Mouse (Mus musculus) mouse trophoblast stem cell (cell line): ENCODE measurements at regions not wholly inside any gene's neighbourhood (a gene's known extent, or its start where the extent isn't known, plus 50 kb on each side); places are given as distances from the start of the nearest gene placed in this dataset.

ENCODE experiments used
- in situ Hi-C, 2 experiments: fragments of 300-500 bp; cut with MseI, MboI; formaldehyde crosslinking; loops; 2 replicates in 1 of 2; 3 replicates in 1 of 2; pipeline ENCODE4 v1.15.1; 2025

DNA sequence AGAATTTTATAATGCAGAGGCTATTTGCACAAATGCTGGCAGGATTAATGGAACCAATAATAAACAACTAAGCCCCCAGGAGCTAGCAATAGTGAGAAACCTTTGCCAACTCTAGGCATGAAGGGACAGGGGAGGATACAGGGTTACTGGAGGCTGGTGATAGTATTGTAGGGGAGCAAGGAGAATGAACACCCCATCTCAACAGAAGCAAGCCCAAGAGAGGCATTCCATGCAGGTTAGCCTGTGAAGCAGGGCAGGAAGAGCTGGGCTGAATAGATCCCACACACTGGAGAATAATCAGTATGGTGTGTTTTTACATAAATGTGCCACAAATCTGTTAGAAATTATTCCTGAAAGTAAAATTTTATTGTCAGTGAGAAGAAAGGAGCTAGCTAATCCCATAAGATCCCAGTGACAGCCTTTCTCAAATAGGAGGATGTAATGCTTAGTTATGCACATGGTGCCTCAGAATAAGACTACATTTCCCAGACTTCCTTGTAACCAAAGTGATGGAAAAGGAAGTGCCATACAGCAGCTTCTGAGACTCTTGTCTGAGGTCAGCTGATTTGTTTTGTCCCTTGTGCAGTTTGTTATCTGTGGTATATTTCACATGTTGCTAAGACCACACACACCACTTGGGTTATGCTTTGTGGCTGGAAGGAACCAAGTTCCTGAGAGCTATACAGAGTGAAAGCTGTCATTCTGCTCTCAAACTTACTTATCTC lies 111.1 kb downstream of the Ccdc71l start:
- in situ Hi-C loops = no loop called here

DNA sequence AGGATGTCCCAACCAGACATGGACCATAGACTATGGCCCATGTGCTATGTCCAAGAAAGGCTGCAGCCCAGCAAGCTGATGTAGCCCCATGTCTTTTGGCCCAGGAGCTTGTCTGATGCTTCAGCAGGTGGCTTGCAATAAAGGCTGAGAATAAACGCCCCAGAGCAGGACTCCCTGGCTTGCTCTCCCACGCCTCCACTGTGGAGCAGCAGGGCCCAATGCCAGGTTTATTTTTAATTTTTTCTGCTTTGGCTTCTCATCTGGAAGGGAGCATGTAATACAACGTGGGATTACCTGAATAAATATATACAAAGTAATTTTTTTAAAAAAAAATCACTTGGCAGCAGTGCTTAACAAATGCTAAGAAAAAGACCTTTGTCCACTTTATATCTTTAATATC lies 125.7 kb downstream of the Ccdc71l start:
- in situ Hi-C loops = no loop called here

DNA sequence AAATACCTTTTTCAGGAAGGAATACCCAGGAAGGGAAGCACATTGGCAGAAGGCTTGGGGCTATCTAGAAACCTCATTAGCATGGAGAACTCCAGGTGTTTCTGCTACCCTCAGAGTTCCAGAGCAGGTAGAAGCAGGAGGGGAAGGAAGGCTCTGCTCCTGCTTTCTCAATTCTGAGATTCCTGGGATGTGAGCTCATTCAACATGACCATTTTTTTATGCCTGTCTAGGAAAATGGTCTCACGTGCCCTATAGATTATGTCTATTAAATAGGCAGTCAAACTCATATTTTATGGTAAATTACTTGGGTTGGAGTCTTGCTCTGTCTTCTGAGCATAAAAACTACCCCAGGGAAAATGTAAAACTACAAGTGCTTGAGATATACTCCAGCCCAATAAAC lies 130.2 kb downstream of the Ccdc71l start:
- in situ Hi-C loops = no loop called here

GRCm38 (mm10) chr12:32525586-32525985 lies 147.1 kb downstream of the Ccdc71l start:
- in situ Hi-C loops = no loop called here

- in situ Hi-C loops = no loop called here
Measured at GRCm38 (mm10) chr12:32531216-32531615, 152.7 kb downstream of the Ccdc71l start.

- in situ Hi-C loops = no loop called here
Measured at GRCm38 (mm10) chr12:32533641-32534040, 155.1 kb downstream of the Ccdc71l start.

DNA sequence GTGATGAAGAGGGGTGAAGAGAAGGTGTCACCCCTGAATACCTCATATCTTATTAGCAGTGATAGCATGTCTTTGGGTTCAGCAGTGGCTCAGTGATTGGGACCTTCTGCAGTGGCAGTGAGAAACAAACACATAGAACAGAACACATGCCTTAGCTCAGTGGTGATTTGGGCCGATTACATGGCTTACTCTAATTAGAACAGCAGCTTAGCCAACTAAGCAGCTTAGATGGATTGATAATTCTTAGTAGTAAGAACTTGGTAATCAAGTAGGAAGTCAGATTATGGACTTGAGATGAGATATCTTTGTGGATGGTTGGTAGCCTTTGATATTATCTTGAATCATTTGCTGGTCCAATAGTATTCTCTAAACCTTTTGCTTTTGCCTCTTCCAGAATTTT lies 167.0 kb downstream of the Ccdc71l start:
- in situ Hi-C loops = no loop called here

DNA sequence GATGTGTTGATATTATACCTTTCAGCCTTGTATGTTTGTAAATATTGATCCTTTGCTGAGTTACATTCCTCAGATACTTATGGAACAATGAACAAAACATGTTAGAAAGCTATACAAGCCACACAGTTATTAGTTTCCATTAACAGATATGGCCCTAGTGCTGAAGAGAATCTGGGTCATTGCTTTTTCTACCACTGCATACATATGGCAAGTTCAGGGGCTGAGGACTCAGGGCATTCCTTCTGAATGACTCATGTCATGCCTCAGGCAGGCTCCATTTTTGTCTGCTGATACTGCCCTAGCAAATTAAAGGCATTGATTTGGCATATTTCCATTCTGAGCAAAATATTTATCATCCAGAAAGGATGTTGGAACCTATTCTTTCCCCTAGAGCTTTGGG lies 167.9 kb downstream of the Ccdc71l start:
- in situ Hi-C loops = no loop called here

DNA sequence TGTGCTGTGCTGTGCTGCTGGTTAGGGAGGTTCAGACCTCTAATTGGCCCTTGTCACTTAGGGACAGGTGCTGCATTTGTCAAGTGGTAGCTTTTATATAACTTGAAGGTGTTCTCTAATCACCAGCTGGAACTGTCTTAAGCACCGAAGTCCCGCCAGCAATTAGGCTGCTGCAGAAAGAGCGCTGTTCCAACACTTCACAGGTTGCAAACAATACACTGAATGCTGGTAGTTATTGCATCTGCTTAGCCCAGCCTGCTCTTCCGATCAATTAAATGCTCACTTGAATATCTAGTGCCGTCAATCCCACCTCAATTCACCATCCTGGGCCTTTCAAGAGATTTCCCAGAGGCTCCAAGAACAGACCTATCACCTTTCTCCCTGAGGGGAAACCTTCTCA lies 175.3 kb downstream of the Ccdc71l start:
- in situ Hi-C loops = no loop called here

GRCm38 (mm10) chr12:32567777-32568176 lies 189.3 kb downstream of the Ccdc71l start:
- in situ Hi-C loops = no loop called here

DNA sequence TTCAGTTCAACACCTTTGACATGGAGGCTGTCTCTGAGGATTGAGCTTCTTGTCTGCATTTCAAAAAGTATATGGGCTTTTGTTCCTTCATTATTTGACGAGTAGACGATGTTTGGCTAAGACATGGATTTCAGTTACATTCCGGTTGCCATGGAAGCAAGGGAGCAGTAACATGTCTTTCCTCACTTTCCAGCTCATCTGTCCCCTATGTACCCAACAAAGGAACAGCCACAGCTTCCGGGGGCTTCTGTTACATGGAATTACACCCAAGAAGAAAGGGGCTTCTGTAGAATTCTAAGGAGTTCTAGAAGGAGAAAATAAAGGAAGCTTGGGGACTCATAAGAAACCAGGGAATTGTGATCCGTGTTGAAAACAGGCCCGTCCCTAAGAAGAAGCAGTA lies 202.8 kb downstream of the Ccdc71l start:
- in situ Hi-C loops = no loop called here

DNA sequence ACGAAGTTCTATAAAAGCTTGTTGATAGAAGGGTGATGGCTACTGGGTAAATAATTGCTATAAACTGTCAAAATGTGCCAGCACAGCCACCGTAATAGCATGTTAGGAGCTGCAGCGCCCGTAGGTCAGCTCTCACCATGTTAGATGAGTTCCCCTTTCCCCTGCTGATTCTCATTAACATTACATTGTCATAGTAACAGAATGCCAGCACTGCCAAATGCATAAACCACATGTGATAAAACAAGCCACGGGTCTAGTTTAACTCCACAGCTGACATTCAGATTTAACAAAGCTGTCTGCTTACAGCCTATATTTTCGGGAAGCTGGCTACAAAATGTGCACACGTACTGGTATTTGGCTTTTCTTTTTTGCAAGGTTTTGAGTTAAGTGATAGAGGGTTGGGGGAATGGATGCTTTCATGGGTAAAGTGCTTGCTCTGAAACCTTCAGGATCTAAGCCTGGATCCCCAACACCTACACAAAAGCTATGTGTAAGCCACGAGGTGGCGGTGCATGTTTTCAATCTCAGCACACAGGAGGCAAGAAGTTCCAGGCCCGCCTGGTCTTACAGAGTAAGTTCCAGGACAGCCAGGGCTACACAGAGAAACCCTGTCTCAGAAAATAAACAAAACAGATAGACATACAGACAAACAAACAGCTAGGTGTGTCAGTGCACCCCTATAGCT lies 217.1 kb upstream of the Nampt start:
- in situ Hi-C loops = no loop called here

DNA sequence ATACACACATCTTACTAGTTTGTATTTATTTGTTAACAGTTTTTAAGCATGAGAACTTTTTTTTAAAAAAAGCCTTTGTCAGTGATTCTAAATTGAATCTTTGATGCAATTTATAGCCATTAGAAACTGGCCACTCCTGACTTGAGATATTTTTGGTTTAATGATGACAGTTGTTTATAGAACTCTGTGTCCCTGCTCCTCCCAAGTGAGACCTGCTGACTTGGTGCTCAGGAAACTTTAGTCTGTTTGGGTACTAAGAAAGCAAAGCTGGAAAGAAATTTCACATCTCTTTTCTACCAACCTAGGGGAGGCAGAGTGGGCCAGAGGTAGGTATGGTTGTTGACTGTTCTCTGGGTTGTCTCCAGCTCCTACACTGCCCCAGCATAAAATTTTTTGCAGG lies 214.0 kb upstream of the Nampt start:
- in situ Hi-C loops = no loop called here

DNA sequence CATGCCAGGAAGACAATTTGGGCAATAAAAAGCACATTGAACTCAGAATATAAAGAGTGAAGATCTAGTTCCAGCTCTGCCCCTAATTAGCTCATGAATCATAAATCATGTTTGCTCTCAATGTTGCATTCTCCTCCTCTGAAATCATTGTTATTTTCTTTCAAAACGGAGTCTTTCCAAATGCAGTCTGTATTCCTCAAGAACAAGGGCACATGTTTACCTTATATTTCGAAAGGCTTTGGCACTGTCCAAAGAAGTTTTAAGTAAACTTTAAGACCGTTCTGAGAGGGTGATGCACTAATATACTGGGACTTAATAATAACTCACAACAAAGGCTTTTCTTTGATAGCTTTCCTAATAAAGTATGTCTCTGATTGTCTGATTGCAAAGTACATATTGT lies 204.3 kb upstream of the Nampt start:
- in situ Hi-C loops = no loop called here

DNA sequence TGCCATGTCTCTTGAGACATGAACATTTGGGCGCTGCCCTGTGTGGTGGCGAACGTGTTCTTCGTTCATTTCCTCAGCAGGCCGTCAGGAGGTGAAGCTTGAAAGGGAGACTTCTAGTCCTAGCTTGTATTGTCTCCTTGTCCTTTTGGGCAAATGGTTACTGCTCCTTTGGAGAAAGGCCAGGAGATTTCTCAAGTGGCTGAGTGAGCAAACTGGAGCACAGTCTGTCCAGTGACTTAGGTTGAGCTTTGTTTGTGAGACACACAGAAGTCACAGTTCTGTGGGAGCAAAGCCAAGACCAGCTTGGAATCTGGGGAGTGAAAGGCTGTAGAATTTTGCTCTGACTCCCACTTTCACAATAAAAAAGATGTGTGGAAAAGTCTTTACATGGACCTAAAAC lies 203.3 kb upstream of the Nampt start:
- in situ Hi-C loops = no loop called here

- in situ Hi-C loops = no loop called here
Measured at GRCm38 (mm10) chr12:32617031-32617430, 202.3 kb upstream of the Nampt start.

- in situ Hi-C loops = no loop called here
Measured at GRCm38 (mm10) chr12:32619830-32620229, 199.5 kb upstream of the Nampt start.

DNA sequence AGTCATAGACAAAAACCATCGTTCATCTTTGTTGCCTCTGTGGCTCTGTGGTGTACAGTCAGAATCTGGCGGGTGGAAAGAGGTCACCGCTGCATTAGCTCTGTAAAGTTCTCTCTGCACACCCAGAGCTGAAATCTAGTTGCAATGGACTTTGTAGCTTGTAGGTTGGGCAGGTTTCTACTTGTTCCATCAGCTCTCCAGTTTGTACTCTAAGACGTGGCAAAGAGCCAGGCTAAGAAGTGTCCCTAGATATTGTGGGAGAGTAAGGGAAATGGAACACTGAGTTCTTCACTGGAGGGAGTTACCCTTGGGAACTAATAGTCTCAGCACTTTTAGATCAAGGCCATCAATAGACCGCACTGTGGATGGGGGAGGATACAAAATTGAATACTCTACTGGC lies 197.6 kb upstream of the Nampt start:
- in situ Hi-C loops = no loop called here

- in situ Hi-C loops = no loop called here
Measured at GRCm38 (mm10) chr12:32628552-32628951, 190.8 kb upstream of the Nampt start.

GRCm38 (mm10) chr12:32632935-32633334 lies 186.4 kb upstream of the Nampt start:
- in situ Hi-C loops = loop anchor here (10.0 kb wide), 1 partner anchor 192 kb away; no protein-coding TSS in a partner anchor

DNA sequence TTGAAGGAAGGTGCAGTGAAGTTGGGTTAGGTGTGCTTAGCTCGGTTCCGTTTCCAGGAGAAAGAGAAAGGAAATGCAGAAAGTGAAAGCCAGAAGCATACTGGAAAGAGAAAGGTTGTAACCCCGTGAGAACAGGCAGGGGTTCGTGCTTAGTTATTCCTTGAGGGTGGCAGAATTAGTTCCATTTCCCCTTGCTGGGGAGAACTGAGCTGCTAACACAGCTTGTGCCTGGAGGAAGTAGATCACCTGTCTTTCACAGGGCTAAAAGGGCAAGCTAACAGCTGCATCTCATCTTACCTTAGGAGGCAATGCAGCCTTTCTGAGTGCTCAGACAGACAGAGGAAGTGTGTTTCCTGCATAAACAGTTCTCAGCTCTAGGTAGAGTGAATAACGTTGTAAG lies 184.3 kb upstream of the Nampt start:
- in situ Hi-C loops = loop anchor here (5.0 to 10.0 kb wide), 2 partner anchors 190 to 262 kb away; no protein-coding TSS in a partner anchor

DNA sequence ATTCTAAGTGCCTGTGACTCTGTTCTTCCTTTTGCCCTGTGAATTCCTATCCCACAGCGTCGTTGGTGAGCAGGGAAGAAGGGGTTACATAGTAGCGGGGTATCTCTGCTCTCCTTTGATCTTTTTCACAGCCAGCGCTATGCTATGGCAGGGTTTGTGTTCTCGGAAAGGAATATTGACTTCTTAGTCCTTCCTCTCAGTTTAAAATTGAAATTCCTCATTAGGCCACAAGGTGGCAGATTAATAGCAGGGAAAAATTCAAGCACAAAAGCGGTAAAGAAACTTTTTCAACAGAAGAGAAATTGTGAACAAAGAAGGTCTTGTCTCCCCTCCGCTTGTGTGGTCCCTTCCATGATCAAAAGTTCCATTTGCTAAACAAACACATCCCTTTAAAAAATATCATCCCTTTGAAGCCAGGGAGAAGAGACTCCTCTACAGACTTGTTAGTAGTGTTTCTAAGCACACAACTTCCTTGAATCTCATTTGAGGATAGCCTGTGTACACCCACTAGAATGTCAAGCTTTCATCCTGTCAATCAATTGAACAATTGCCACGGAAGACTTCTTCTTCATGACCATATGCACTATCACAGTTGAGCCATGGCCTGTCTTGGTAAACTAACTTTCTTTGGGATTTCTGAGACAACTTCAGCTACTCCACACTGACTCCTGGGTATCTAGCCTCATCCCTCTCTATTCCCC lies 181.8 kb upstream of the Nampt start:
- in situ Hi-C loops = loop anchor here (5.0 to 10.0 kb wide), 2 partner anchors 187 to 260 kb away; no protein-coding TSS in a partner anchor

DNA sequence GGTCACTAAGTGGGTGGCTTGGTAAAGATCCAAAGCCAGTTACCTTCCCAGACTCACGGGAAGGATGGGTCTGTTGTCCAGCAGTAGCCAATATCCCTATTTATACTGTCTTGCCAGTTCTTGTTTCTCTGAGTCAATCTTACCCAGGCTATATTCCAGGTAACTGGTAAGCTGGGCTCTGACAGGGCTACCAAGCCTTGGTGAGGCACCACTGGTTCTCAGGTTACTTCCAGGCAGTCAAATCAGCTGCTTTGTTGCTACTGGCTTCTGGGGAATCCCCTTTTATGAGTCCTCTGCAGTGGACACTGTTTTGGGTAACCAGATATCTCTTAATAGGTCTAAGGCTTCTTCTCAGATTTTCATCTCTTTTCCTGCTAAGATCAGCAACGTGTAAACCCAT lies 178.8 kb upstream of the Nampt start:
- in situ Hi-C loops = no loop called here
